Mouse (Mus musculus): ENCODE data around the gene Osgin1.

The Osgin1 gene

DNA sequence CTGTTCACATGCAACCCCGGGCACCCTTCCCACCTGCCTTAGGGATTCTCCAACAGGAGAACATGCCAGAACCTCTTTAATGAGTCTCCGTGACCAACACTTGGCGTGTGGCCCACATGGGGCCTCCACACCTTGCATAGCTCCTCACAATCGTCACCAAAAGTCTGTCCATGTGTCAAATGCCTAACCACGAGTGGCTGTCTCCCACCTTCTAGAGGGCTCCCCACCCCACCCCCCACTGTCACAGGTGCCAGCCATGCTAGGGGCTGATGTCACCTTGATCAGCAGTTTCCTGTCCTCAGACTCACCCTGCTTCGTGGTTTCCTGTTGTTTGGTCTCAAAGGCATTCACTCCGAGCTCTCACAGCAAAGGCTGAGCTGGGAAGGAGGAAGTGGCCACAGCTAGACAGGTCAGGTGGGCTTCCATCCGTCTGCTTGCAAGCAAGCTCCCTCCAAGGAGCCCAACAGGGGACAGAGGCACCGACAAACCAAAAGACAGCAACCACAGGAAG is 10.2 kb upstream of the Osgin1 start:
- no peak for DNase-seq (ENCODE audit: extremely low spot score, low read depth, low spot score)

DNA sequence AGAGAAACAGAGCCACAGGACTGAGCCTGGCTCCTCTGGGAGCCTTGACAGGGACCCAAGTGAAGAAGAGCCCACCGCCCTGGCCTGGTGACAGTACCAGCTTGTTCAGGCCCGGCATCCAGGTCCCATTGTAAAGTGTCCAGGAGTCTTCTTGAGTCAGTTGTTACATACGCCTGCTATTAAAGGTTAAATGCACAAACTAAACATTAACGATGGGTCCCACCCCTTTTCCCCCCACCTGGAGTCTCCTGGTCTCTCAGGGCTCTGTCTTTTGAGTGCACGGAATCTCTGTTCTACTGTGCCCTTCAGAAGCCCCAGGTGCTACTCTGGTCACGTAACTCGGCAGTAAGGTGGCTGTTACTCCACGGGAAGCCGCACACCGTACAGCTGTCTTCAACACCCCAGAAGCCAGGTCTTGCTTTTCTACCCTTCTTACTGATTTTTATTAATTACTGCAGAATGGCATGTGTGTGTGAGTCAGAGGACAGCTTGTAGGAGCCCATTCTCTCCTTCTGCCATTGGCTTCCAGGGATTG is 9.7 kb upstream of the Osgin1 start:
- no peak for DNase-seq (ENCODE audit: extremely low spot score, low read depth, low spot score)

DNA sequence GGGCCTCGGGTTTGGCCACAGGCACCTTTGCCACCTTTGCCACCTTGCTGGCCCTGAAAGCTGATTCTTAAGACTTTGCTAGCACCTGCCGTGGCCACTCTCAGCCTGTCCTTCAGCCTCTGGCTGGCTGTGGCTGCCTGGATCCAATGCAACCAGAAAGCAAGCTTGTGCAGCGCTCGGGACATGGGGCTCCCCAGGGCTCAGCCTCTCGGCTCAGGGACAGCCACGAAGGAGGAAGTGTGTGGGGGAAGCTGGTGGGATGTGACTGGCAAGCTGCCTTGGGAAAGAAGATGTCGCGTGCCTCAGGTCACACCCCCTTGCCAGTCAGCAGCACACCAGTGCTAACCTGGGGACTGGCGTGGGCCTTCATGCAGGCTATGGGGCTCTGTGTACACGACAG is 9.2 kb upstream of the Osgin1 start:
- DNase-seq (ENCODE audit: extremely low spot score, low read depth, low spot score): no peak

DNA sequence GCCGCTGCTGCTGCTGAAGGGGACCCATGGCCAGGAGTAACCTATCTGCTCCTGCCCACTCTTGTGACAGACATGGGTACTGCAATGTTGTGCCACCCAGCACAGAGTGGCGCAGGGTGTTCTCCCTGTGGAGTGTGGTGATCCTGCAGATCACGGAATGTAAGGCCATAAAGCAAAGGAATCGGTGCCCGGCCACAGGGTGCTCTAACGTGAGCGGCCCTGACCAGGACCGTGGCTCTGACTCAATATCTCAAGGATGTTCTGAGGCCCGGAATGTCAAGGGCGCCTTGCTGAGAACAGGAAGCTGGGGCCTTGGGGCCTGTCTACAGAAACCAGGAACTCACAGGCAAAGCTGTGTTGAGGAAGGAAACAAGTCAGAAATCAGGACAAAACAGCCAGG is 8.4 kb upstream of the Osgin1 start:
- DNase-seq (ENCODE audit: extremely low spot score, low read depth, low spot score): no peak

DNA sequence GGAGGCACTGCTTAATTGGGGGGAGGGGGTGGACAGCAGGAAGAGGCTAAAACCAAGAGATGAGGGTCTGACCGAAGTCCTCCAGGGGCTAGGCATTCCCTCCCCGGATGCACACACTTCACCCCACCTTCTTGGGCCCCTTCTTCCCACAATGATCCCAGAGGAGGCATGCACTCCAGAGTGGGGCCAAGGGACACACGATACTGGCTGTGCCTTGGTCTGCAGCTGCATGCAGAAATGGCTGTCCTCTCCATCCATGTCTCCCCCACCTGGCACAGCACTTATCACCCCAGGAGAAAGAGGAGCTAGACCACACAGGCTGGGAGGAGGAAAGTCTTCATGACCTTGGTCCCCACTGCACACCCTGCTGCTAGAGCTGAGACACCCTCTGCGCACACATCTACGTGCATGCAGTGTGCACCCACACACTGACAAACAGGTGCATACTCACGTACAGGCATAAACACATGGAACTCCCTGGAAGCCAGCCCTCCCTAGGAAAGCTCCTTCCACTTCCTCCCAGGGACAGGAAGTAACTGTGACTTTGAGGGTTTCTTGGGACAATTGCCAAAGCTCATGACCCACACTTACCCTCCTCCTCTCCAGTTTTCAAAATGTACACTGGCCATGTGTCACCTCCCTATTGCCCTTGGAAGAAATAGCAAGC is 7.7 kb upstream of the Osgin1 start:
- no peak for DNase-seq (ENCODE audit: extremely low spot score, low read depth, low spot score)

DNA sequence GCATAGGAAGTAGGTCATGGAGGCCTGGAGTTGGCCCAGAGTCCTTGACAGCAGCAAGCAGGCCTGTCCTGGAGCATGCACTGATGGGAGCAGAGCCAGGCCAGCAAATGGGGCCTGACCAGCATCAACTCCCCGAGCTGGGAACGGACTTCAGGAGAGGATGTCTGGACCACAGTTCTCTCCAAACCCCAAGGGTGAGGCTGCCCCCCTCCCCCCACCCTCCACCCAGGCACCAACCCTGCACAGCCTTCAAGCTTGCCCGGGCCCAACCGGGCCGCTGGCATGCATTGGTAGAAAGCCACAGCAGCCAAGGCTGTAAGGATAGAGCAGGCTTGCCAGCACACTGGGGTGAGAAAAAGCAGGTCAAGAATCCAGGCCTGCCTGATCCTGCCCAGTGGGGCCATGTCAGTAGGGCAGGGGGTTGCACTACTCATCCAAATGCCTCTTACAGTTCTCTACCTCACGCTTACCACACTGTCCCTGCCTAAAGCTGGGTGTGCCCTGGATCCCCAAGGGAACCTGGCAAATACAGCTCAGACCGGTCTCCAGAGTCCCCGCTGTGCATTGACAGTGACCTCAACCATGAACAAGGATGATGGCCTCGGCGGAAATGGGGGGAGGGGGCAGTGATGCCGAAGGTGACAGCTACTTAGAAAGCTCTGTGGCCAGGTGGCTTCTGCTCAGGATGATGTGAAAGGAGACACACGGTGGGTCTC is 6.1 kb upstream of the Osgin1 start:
- no peak for DNase-seq (ENCODE audit: extremely low spot score, low read depth, low spot score)

DNA sequence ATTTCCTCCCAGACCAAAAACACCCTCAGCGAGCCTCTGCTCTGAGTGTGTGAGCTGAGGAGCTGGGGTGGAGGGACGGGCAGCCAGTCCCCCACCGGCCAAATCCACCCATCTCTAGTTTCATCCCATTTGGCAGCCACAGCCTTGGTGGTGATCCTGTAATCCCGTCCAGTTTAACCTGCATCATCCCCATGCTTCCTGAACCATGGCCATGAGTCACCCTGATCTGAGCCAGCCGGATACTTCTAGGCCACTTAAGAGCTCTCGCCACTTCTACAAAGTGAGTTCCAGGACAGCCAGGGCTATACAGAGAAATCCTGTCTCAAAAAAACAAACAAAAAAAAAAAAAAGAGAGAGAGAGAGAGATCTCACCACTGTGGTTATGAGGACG is 5.6 kb upstream of the Osgin1 start:
- DNase-seq (ENCODE audit: extremely low spot score, low read depth, low spot score): no peak

DNA sequence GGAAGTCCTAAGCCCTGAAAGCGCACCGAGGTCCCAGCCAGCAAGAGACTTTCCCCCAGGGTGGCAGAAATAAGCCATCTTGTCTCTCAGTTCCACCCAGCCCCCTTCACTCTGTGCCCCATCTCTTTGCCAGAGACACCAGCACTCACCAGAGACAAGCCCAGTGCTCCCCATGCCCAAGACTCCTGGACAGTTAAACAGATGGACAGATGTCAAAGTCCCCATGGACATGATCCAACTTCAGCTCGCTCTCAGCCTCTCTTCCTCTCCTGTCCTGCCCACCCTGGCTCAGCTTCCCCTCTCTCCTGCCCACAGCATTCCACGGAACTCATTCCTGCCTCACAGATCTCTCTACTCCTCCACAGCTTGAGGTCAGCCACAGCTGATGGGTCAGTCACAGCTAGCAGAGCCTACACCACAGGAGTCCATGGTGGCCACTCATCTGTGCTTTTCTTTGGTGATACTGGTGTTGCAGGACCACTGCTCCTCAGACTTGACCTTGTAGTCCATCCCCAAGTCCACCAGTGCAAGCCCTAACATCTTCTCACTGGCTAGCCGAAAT is 5.1 kb upstream of the Osgin1 start:
- no peak for DNase-seq (ENCODE audit: extremely low spot score, low read depth, low spot score)

DNA sequence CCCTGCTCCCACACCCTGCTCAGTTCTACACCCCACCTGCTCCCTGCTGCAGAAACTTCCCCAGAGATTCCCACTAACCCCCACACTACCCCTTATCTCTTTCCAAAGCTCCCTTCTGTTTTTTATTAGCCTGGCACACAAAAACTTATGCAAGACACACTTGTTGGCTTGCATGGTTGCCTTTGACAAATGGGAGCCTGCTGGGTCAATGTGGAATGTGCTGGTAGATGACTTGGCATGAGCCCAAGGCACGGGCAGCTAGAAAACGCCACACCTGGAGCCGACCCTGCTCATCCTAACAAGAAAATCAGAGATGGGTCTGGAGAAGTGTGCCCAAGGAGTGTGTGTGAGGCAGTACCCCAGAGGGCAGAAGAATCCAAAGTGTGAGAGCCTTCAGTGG is 4.4 kb upstream of the Osgin1 start:
- DNase-seq (ENCODE audit: extremely low spot score, low read depth, low spot score): no peak

DNA sequence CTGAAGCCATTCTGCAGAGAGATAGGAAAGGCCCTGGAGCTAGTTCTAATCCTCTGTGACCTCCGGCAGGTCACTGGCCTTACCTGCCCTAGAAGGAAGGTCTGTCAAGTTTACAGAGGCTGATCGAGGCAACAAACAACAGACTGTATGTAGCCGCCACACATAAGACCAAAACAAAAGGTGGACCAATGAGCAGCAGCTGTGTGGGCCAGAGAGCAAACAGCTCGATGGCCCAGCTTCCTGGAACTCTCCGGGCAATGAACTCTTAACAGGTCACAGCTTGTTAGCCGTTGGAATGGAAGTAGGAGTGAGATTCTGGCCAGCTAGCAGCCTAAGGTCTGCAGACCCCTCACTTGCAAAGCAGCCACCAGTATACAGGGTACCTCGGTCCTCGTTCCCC is 3.7 kb upstream of the Osgin1 start:
- DNase-seq (ENCODE audit: extremely low spot score, low read depth, low spot score): no peak

DNA sequence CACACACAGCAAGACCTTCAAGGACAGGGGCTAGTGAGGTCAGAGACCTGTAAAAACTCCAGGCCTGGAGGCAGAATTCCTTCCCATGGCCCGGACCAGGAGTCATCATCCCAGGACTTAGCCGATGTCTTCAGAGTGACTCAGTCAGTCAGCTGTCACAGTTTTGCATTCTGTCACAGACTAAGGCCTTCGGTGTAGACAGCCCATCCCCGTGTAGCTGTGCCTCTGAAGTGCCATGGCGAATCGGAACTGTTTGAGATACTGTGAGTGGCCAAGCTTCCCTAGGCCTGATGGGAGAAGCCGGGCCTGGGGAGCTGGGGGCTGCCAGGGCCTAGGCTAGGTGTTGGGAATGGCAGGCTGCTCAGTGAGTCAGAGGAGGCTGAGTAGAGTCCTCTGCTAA is 3.2 kb upstream of the Osgin1 start:
- DNase-seq (ENCODE audit: extremely low spot score, low read depth, low spot score): no peak

DNA sequence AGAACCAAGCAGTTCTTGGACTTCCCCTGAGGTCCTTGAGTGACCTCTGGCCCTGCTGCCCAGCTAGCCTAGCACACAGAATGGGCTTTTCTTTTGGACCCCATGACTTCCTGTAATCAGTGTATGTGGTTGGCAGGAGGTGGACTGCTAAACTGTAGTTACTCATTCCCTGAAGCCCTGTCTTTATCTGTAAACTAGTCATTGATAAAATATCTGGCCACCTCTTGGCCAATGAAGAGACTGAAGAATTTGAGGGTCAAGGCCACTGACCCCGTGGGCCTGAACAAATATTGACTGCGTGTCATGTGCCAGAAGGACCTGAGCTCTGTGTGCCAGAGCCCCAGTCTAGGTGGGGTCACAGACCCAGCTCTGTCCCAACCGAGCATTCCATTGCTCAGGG is 1.6 kb upstream of the Osgin1 start:
- no peak for DNase-seq (ENCODE audit: extremely low spot score, low read depth, low spot score)

DNA sequence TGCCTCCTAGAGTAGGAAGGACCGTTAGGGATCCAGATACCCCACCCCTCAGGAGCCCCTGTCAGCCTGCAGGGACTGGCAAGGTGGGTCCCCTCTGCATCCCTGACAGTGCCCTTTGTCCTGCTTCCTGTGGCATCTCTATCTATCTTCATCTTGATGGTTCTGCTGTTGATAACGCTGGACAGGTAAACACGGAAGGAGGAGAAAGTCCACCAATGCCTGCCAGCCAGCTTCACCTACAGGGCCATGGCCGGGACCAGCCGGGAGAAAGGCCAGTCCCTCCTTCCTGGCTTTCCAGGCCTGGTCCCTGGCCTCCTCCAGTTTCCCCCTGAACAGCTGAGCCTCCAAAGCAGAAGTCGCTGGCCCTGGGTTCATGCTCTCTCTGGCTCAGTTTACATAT is 645 bp downstream of the Osgin1 start:
- no peak for DNase-seq (ENCODE audit: extremely low spot score, low read depth, low spot score)

DNA sequence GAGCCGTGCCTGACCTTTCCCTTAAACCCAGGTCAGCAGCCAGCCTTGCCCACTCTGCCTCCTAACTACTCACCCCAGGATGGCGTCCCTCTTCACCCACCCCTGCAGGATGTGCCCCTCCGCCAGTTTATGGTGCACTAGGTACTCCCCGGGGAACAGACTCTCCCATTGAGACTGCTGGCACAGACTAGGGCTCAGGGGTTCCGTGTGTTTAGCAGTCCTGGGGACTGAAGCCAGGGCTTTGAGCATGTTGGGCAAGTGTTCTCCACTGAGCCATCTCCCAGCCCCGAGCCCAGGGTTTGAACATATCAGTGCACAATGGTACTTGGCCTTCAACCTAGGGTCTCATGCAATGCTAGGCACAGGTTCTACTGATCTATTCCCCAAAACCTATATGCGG is 1.6 kb downstream of the Osgin1 start:
- DNase-seq (ENCODE audit: extremely low spot score, low read depth, low spot score): no peak

DNA sequence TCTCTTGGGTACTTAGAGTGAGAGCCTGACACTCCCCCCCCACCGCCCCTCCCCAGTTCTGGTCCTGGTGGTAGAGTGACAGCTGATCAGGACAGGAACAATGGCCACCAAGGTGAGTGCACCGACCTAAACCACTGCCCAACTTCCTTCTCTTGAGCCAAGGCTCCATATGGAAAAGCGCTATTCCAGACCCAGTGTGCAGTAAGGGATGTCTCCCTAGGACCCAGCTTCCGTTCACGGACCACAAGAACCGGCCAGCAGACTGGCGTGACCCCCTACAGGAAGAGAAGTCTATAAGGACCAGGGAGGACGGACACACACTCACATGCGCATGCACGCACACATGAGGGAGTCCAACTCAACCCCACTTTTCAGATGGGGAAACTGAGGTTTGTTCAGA is 2.4 kb downstream of the Osgin1 start:
- no peak for DNase-seq (ENCODE audit: extremely low spot score, low read depth, low spot score)

DNA sequence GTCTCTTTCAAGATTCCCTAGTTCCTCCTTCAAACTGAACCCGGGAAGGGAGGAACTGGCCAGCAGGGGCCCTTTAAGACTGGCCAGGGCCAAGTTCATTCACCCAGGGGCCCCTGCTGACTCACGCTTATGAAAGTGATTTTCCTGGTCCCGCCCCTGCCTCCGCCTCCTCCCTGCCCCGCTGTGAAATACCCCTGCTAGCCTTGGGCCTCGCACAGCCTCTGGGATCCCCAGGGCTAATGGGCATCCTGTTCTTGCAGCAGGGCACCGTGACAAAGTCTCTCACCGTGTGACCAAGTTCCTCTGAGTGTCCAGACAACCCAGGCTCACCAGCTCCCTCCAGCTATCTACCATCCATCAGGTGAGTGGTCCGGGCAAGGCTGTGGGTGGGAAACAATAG is 3.0 kb downstream of the Osgin1 start:
- no peak for DNase-seq (ENCODE audit: extremely low spot score, low read depth, low spot score)

DNA sequence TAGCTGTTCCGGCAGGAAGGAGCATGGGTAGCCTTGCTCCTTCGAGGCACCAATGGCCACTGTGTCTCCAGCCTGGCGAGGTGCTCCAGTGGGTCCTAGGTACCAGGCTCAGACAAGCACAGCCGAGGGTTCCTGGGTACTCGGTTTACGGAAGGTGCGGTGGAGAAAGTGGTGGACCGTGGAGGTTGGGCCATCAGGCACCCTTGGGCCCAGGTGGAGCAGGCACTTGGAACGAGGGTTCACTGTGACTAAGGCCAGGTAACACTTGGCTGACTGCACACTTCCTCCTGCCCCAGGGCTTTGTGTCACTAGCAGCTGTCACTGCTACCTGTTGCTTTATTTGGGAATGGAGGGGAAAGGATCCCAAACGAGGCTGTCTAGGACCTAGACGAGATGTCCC is 3.6 kb downstream of the Osgin1 start:
- DNase-seq (ENCODE audit: extremely low spot score, low read depth, low spot score): no peak

DNA sequence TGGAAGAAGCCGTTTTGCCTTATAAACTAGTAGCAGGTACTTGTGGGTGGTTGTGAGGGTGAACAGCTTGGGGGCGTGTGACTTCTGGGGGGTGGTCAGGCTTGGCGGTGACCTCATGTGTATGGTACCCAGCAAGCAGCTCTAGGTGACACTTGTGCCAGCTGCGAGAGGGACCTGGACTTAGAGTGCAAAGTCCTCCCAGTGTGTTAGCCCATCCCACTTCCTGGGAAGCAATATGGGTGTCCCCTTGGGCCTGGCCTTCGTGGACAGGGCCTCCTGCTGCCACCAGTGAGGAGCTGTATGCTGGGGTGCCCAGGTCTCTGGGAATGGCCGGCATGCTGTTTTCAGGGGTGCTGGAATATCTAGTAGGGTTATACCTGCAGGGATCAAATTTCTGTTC is 5.0 kb downstream of the Osgin1 start:
- DNase-seq (ENCODE audit: extremely low spot score, low read depth, low spot score): no peak

DNA sequence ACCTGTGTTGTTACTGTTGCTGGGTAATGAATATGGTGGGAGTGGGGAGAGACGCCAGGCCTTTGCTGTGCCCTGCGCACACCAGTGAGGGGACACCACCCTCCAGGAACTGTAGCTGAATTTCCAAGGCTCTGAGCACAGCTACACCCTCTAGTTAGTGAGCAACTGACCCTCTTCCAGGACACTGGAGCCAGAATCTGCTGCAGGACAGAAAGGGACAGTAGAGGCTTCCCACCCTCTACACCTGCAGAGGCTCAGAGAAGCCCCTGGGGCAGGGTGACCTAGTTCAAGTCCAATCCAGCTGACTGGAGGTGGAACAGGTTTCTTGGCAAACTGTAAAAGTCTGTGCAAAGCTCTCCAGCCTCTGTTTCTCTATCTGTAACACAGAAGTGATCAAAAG is 5.5 kb downstream of the Osgin1 start:
- DNase-seq (ENCODE audit: extremely low spot score, low read depth, low spot score): no peak

DNA sequence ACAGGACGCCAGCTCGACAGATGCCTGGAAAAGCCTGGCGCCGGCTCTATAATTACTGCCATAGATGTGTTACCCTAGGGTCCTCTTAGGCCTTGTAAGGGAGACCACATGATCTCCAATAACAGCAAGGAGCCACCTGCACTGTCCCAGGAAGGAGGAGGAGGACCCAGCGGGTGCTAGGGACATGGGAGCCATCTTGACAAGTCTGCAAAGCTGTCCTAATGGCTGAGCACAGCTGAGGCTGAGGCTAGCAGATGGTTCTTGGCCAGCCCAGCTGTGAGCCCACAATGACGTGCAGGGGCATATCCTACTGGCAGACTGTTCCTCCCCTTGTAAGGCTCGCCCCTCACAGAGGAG is 5.9 kb downstream of the Osgin1 start:
- no peak for DNase-seq (ENCODE audit: extremely low spot score, low read depth, low spot score)

DNA sequence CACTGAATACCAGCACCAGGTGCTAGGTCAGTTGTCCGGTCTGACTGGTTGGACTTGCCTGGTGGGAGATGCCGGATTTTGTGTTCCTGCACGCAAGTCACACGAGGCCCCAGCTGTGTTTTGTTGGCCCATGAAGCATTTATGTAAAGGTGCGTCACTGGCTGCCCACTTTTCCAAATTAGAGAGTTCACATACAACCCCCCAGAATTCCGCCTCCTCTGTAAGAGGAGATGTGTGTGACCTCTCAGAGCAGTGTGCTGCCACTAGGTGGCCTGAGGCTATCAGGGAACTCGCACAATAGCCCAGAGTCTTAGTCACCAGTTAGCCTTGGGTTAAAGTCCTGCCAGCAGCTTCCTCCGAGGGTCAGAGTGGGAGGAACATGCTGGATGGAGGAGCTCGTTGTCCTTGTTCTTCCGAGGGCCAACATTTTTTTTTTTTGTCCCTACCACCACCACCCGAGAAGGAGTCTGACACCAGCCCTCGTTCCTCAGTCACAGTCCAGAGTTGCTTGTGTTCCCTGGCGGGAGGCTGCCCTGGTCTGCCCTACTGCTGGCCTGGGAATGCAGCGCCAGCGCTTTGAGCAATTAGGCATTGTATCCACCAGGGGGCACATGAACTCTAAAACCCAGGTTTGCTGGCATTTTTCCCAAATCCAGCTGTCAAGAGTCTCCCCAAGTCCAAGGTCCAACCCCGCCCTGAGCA is 6.5 kb downstream of the Osgin1 start:
- peak; percentile 79 for DNase-seq (ENCODE audit: extremely low spot score, low read depth, low spot score)

DNA sequence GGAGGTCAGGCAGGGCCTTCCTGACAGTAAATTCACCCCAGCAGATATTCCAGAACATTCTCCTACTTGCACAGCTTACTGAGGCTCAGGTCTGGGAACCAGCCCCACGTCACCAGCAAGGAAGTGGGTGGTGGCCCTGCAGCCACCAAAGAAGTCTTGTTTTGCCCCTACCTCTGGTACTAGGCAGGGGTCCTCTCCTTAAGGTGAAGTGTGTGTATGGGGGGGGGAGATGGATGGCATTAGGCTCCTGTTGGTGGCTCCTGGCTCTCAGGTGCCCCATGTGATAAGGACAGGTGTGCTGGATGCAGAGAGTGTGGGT is 7.0 kb downstream of the Osgin1 start:
- no peak for DNase-seq (ENCODE audit: extremely low spot score, low read depth, low spot score)
